Mouse (Mus musculus) MEL (cell line): ENCODE measurements around the gene Dnajc22. TPM values are rescaled to one million over a fixed set of nuclear protein-coding genes. Genes with fewer than 3 reads are reported as not detected.
A peak's percentile ranks its signal among the peaks of the same experiment; 100 is the strongest.

Experiments
- DNase-seq: peaks from one replicate; pipeline ENCODE4 v3.0.0; 2011; ENCODE audit warnings: low read depth, low spot score
- H3K27ac ChIP-seq: 2 replicates; pipeline ENCODE4 v1.5.1; 2012; ENCODE audit warnings: low read depth, mild to moderate bottlenecking, control low read depth, low read length, moderate library complexity; ENCODE audit not compliant: control insufficient read depth
- H3K27me3 ChIP-seq, 2 experiments: fragments of 150-350 bp in 1 of 2; sonication (generic) in 1 of 2; 2 replicates each; pipeline ENCODE4 v1.6.1; 2012; ENCODE audit warnings: low read length in 2 of 2, mild to moderate bottlenecking in 2 of 2, improper control_type of control experiment in 1 of 2, moderate library complexity in 1 of 2; ENCODE audit not compliant: insufficient read depth in 2 of 2, control insufficient read depth in 1 of 2
- H3K36me3 ChIP-seq, 2 experiments: 2 replicates each; pipeline ENCODE4 v1.6.1; 2012 to 2014; ENCODE audit warnings: low read length in 2 of 2, improper control_type of control experiment in 1 of 2, inconsistent platforms in 1 of 2, mild to moderate bottlenecking in 1 of 2; ENCODE audit not compliant: insufficient read depth in 2 of 2, control insufficient read depth in 1 of 2
- H3K4me1 ChIP-seq, 2 experiments: fragments of 150-350 bp in 1 of 2; sonication (generic) in 1 of 2; 2 replicates each; pipeline ENCODE4 v1.6.1; 2012; ENCODE audit warnings: low read length in 2 of 2, improper control_type of control experiment in 1 of 2, mild to moderate bottlenecking in 1 of 2; ENCODE audit not compliant: insufficient read depth in 2 of 2, control insufficient read depth in 1 of 2
- H3K4me3 ChIP-seq, 2 experiments: fragments of 150-350 bp in 1 of 2; sonication (generic) in 1 of 2; 2 replicates each; pipeline ENCODE4 v1.5.1; 2012; ENCODE audit warnings: low read depth in 2 of 2, low read length in 2 of 2, mild to moderate bottlenecking in 2 of 2, moderate library complexity in 2 of 2, control low read depth in 1 of 2, improper control_type of control experiment in 1 of 2; ENCODE audit not compliant: control insufficient read depth in 1 of 2, insufficient read depth in 1 of 2
- H3K79me2 ChIP-seq: 2 replicates; pipeline ENCODE4 v1.6.1; 2012; ENCODE audit warnings: mild to moderate bottlenecking, low read length, moderate library complexity; ENCODE audit not compliant: control insufficient read depth, poor library complexity, insufficient read depth
- H3K9ac ChIP-seq: 2 replicates; pipeline ENCODE4 v1.6.1; 2012; ENCODE audit warnings: low read depth, mild to moderate bottlenecking, control low read depth, low read length, moderate library complexity; ENCODE audit not compliant: control insufficient read depth, poor library complexity, severe bottlenecking
- H3K9me3 ChIP-seq: fragments of 150-350 bp; sonication (generic); replicated peaks from 2 replicates; pipeline ENCODE4 v1.6.1; 2012; ENCODE audit warnings: mild to moderate bottlenecking, low read length, improper control_type of control experiment, moderate library complexity; ENCODE audit not compliant: insufficient read depth
- BHLHE40 ChIP-seq: IDR thresholded peaks from 2 replicates; pipeline ENCODE4 v1.6.1; 2012; ENCODE audit warnings: low read depth, mild to moderate bottlenecking, inconsistent platforms, low read length, improper control_type of control experiment, borderline replicate concordance
- CHD1 ChIP-seq: IDR thresholded peaks from 2 replicates; pipeline ENCODE4 v1.6.1; 2012; ENCODE audit warnings: low read depth, mild to moderate bottlenecking, inconsistent platforms, low read length, improper control_type of control experiment
- CHD2 ChIP-seq: IDR thresholded peaks from 2 replicates; pipeline ENCODE4 v1.6.1; 2011; ENCODE audit warnings: low read length, improper control_type of control experiment
- CTCF ChIP-seq, 3 experiments: IDR thresholded peaks in 2 of 3; conservative IDR thresholded peaks in 1 of 3; 2 replicates each; pipeline ENCODE4 v1.5.1; 2011 to 2012; ENCODE audit warnings: low read length in 3 of 3, low read depth in 2 of 3, mild to moderate bottlenecking in 2 of 3, improper control_type of control experiment in 1 of 3, inconsistent platforms in 1 of 3, mixed read lengths in 1 of 3, moderate library complexity in 1 of 3; ENCODE audit not compliant: control insufficient read depth in 1 of 3, insufficient read depth in 1 of 3, poor library complexity in 1 of 3, severe bottlenecking in 1 of 3
- E2F4 ChIP-seq: IDR thresholded peaks from 2 replicates; pipeline ENCODE4 v1.6.1; 2011; ENCODE audit warnings: low read depth, low read length, improper control_type of control experiment, borderline replicate concordance
- ELF1 ChIP-seq: IDR thresholded peaks from 2 replicates; pipeline ENCODE4 v1.6.1; 2014; ENCODE audit warnings: low read depth, mild to moderate bottlenecking, inconsistent platforms, low read length, improper control_type of control experiment, moderate library complexity
- EP300 ChIP-seq, 2 experiments: IDR thresholded peaks; 2 replicates each; pipeline ENCODE4 v1.6.1; 2011; ENCODE audit warnings: improper control_type of control experiment in 2 of 2, low read length in 2 of 2, low read depth in 1 of 2, mild to moderate bottlenecking in 1 of 2
- ETS1 ChIP-seq: IDR thresholded peaks from 2 replicates; pipeline ENCODE4 v1.6.1; 2012; ENCODE audit warnings: low read depth, mild to moderate bottlenecking, inconsistent platforms, low read length, improper control_type of control experiment, moderate library complexity
- GATA1 ChIP-seq: IDR thresholded peaks from 2 replicates; pipeline ENCODE4 v1.6.1; 2011; ENCODE audit warnings: low read depth, low read length, improper control_type of control experiment
- HCFC1 ChIP-seq: IDR thresholded peaks from 2 replicates; pipeline ENCODE4 v1.6.1; 2012; ENCODE audit warnings: low read depth, mild to moderate bottlenecking, inconsistent platforms, low read length, improper control_type of control experiment, moderate library complexity
- JUND ChIP-seq: IDR thresholded peaks from 2 replicates; pipeline ENCODE4 v1.6.1; 2011; ENCODE audit warnings: low read depth, mild to moderate bottlenecking, improper control_type of control experiment, low read length
- KAT2A ChIP-seq: conservative IDR thresholded peaks from 2 replicates; pipeline ENCODE4 v1.6.1; 2012; ENCODE audit warnings: low read depth, low read length, improper control_type of control experiment, inconsistent platforms
- MAZ ChIP-seq: IDR thresholded peaks from 2 replicates; pipeline ENCODE4 v1.6.1; 2012; ENCODE audit warnings: low read depth, mild to moderate bottlenecking, inconsistent platforms, low read length, improper control_type of control experiment
- MXI1 ChIP-seq: IDR thresholded peaks from 2 replicates; pipeline ENCODE4 v1.6.1; 2011; ENCODE audit warnings: mild to moderate bottlenecking, low read depth, low read length, improper control_type of control experiment
- MYB ChIP-seq: IDR thresholded peaks from 2 replicates; pipeline ENCODE4 v1.6.1; 2011; ENCODE audit warnings: mild to moderate bottlenecking, low read depth, low read length, improper control_type of control experiment
- MYC ChIP-seq: IDR thresholded peaks from 2 replicates; pipeline ENCODE4 v1.6.1; 2011; ENCODE audit warnings: low read depth, mild to moderate bottlenecking, low read length, improper control_type of control experiment, moderate library complexity
- NELFE ChIP-seq: IDR thresholded peaks from 2 replicates; pipeline ENCODE4 v1.6.1; 2011; ENCODE audit warnings: low read depth, low read length, improper control_type of control experiment
- NRF1 ChIP-seq: IDR thresholded peaks from 2 replicates; pipeline ENCODE4 v1.6.1; 2014; ENCODE audit warnings: low read depth, mild to moderate bottlenecking, inconsistent platforms, low read length, improper control_type of control experiment, moderate library complexity; ENCODE audit not compliant: poor library complexity, insufficient read depth, severe bottlenecking
- POLR2A ChIP-seq, 2 experiments: IDR thresholded peaks; 2 replicates each; pipeline ENCODE4 v1.6.1; 2011 to 2012; ENCODE audit warnings: low read length in 2 of 2, mild to moderate bottlenecking in 2 of 2, control low read depth in 1 of 2, improper control_type of control experiment in 1 of 2, low read depth in 1 of 2, moderate library complexity in 1 of 2; ENCODE audit not compliant: control insufficient read depth in 1 of 2, insufficient read depth in 1 of 2, poor library complexity in 1 of 2
- POLR2AphosphoS2 ChIP-seq: IDR thresholded peaks from 2 replicates; pipeline ENCODE4 v1.6.1; 2011; ENCODE audit warnings: low read length, improper control_type of control experiment
- RAD21 ChIP-seq: IDR thresholded peaks from 2 replicates; pipeline ENCODE4 v1.6.1; 2011; ENCODE audit warnings: mild to moderate bottlenecking, low read depth, low read length, improper control_type of control experiment
- SIN3A ChIP-seq: IDR thresholded peaks from 2 replicates; pipeline ENCODE4 v1.6.1; 2012; ENCODE audit warnings: low read length, improper control_type of control experiment, inconsistent platforms
- SMC3 ChIP-seq: IDR thresholded peaks from 2 replicates; pipeline ENCODE4 v1.6.1; 2011; ENCODE audit warnings: low read depth, low read length, improper control_type of control experiment
- TAL1 ChIP-seq: IDR thresholded peaks from 2 replicates; pipeline ENCODE4 v1.6.1; 2012; ENCODE audit warnings: mild to moderate bottlenecking, inconsistent platforms, low read length, moderate library complexity, mixed read lengths
- TBP ChIP-seq: IDR thresholded peaks from 2 replicates; pipeline ENCODE4 v1.8.0; 2011; ENCODE audit warnings: low read depth, low read length, improper control_type of control experiment
- UBTF ChIP-seq: IDR thresholded peaks from 2 replicates; pipeline ENCODE4 v1.6.1; 2012; ENCODE audit warnings: low read depth, mild to moderate bottlenecking, inconsistent platforms, low read length, improper control_type of control experiment, moderate library complexity, borderline replicate concordance; ENCODE audit not compliant: insufficient read depth
- USF1 ChIP-seq: IDR thresholded peaks from 2 replicates; pipeline ENCODE4 v1.6.1; 2014; ENCODE audit warnings: low read depth, mild to moderate bottlenecking, inconsistent platforms, low read length, improper control_type of control experiment, moderate library complexity
- ZC3H11A ChIP-seq: IDR thresholded peaks from 2 replicates; pipeline ENCODE4 v1.6.1; 2012; ENCODE audit warnings: low read depth, mild to moderate bottlenecking, inconsistent platforms, low read length, improper control_type of control experiment
- ZMIZ1 ChIP-seq: IDR thresholded peaks from 2 replicates; pipeline ENCODE4 v1.6.1; 2012; ENCODE audit warnings: low read depth, mild to moderate bottlenecking, inconsistent platforms, low read length, improper control_type of control experiment, moderate library complexity
- ZNF384 ChIP-seq: IDR thresholded peaks from 2 replicates; pipeline ENCODE4 v1.6.1; 2012; ENCODE audit warnings: low read depth, mild to moderate bottlenecking, inconsistent platforms, low read length, improper control_type of control experiment
- polyA plus RNA-seq, 2 experiments: library from polyadenylated mRNA; stranded (reverse) in 1 of 2; unstranded in 1 of 2; fragments of >175 nt in 1 of 2; fragments of >200 nt in 1 of 2; gene quantifications; 2 replicates each; pipeline versions ENCODE4 v1.2.1 to v1.2.4; 2012; ENCODE audit warnings: low replicate concordance in 2 of 2, low read depth in 1 of 2; ENCODE audit not compliant: insufficient read length in 2 of 2, insufficient read depth in 1 of 2, missing spikeins in 1 of 2
- total RNA-seq: library from RNA; depleted of rRNA; stranded (reverse); fragments of 300-350 nt; gene quantifications from 2 replicates; pipeline ENCODE4 v1.2.3, GENCODE M21; 2012

Gene Dnajc22
- total and polyA plus RNA-seq, 3 experiments = 3.2 to 5.3 TPM; not detected in 1

- no peaks in the 10 kb centered on the region for H3K9me3 ChIP-seq
- TF ChIP-seq GATA1 (no peak), SIN3A (0 out of 2 replicates have a peak, but pooled peaks have one; percentile 1)
- TF ChIP-seq, all 39 proteins: peak for 1
- Histone ChIP-seq H3K9ac (no peak overlapping the region), H3K27ac (no peak overlapping the region), H3K36me3 (peaks cover 0 to 9% of the 10 kb centered on the region in 2 experiments; a peak in 2 of 4 replicates), H3K4me3 (no peak overlapping the region), H3K27me3 (no peaks in the 10 kb centered on the region), H3K4me1 (no peaks in the 10 kb centered on the region), H3K79me2 (no peaks in the 10 kb centered on the region; the same call in 1 of the 2 replicates)
- DNase-seq = no peak
Observed at GRCm38 (mm10) chr15:99082840-99083239, 10.1 kb upstream of the Dnajc22 start.

GRCm38 (mm10) chr15:99083258-99083657, 9.7 kb upstream of the Dnajc22 start:
- peaks cover 0 to 9% of the 10 kb centered on the region in 2 experiments; a peak in 2 of 4 replicates for H3K36me3 ChIP-seq
- H3K4me3 ChIP-seq = no peak overlapping the region
- no peaks in the 10 kb centered on the region for H3K4me1 ChIP-seq
- no peaks in the 10 kb centered on the region for H3K9me3 ChIP-seq
- TF ChIP-seq ZMIZ1 (no peak), NRF1 (no peak), UBTF (no peak), MYC (no peak), POLR2A (IDR thresholded peaks at IDR 0.05; ENCODE audit: control insufficient read depth in 1 of 2, insufficient read depth in 1 of 2, low read depth in 1 of 2, low read length in 2 of 2, poor library complexity in 1 of 2) (no peak), BHLHE40 (no peak), CHD2 (no peak), RAD21 (peak; percentile 72), TBP (no peak), MYB (no peak), ELF1 (no peak), MAZ (no peak; the same call in 1 of the 2 replicates), HCFC1 (0 out of 2 replicates have a peak, but pooled peaks have one; percentile 34), NELFE (no peak), JUND (no peak), POLR2AphosphoS2 (no peak), ZC3H11A (peak; percentile 57), CTCF (IDR thresholded peaks at IDR 0.05 in 2 of 3, conservative IDR thresholded peaks at IDR 0.05 in 1 of 3; ENCODE audit: control insufficient read depth in 1 of 3, insufficient read depth in 1 of 3, low read depth in 2 of 3, low read length in 3 of 3, poor library complexity in 1 of 3, severe bottlenecking in 1 of 3) (peak; percentile 72 to 88 (median 72)), ETS1 (no peak), GATA1 (no peak), USF1 (no peak), E2F4 (no peak), CHD1 (no peak), SMC3 (peak; percentile 62), MXI1 (no peak), ZNF384 (no peak), KAT2A (no peak), EP300 (IDR thresholded peaks at IDR 0.05; ENCODE audit: low read depth in 1 of 2, low read length in 2 of 2) (no peak), TAL1 (no peak), SIN3A (0 out of 2 replicates have a peak, but pooled peaks have one; percentile 37)
- TF ChIP-seq, all 39 proteins: peak for 6
- Histone ChIP-seq H3K79me2 (no peaks in the 10 kb centered on the region), H3K27ac (no peak overlapping the region), H3K27me3 (no peaks in the 10 kb centered on the region), H3K9ac (no peak overlapping the region)
- peak; percentile 78 for DNase-seq
